Mouse (Mus musculus) 3T3-L1 (cell line): ENCODE data around the gene Igsf21.

Experiments used
- DNase-seq: peaks from one replicate; pipeline ENCODE4 v3.0.0-alpha.2; 2015; ENCODE audit warnings: low read depth, low spot score

The Igsf21 gene

GRCm38 (mm10) chr4:140196717-140197116 lies 49.9 kb downstream of the Igsf21 start:
- DNase-seq = no peak

- no peak for DNase-seq
Observed at GRCm38 (mm10) chr4:140192276-140193002, 54.1 kb downstream of the Igsf21 start.

GRCm38 (mm10) chr4:140189601-140190000 lies 57.0 kb downstream of the Igsf21 start:
- no peak for DNase-seq

- no peak for DNase-seq
Observed at GRCm38 (mm10) chr4:140188626-140189025, 58.0 kb downstream of the Igsf21 start.

- DNase-seq = no peak
Observed at GRCm38 (mm10) chr4:140187404-140188145, 59.0 kb downstream of the Igsf21 start.

GRCm38 (mm10) chr4:140179576-140179975 lies 67.0 kb downstream of the Igsf21 start:
- DNase-seq = no peak

DNA sequence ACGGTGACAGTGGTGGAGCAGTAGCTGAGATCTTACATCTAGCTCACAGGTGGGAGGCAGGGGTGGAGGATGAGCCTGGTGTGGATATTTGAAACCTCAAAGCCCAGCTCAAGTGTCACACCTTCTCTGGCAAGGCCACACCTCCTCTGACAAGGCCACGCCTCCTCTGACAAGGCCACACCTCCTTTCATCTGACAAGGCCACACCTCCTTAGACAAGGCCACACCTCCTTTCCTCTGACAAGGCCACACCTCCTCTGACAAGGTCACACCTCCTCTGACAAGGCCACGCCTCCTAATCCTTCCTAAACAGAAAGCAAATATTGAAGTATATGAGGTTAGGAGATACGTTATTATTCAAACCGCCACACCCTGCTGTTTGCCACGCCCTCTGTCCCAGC lies 69.5 kb downstream of the Igsf21 start:
- no peak for DNase-seq

DNA sequence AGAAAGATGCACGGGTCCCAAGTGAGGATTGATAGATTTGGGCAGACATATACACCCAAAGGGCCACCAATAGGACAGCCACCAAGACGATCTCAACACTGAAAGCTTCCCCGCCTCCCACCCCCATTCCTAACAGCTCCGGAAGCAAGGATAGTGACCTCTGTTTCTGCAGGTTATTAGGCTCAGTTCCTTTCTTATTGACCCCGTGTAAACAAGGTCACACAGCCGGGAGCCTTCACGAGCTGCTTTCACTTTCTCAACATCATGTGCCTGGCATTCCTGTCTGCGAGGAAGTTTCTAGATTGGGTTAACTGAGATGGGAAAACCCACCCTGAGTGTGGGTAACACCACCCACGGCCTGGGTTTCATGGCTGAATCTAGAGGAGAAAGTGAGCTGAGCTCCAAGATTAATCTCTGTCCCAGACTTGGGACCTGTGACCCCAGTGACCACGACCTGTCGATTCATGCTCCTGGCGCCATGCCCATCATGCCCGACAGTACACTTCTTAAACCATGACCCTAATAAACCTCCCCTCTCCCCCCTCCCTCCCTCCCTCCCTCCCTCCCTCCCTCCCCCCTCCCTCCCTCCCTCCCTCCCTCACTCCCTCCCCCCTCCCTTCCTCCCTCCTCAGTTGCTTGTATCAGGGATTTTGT lies 72.7 kb downstream of the Igsf21 start:
- DNase-seq = no peak

DNA sequence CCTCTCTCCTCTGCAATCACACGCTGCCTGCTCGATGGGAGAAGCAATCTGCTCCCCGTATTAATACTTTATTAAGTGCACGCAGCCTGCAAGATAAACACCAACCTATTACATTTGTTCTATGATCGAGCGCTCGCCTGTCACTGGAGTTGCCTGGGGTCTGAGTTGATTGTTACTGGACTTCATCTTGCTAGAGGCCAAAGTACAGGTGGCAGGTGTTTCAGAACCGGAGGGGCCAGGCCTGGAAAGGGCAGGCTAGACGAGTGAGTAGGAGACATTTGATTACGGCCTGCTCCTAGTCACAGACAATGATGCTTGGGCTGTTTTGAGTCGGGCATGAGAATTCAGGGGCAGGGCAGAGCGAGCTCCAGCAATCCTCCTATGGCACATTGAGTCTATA lies 73.5 kb downstream of the Igsf21 start:
- DNase-seq = no peak

DNA sequence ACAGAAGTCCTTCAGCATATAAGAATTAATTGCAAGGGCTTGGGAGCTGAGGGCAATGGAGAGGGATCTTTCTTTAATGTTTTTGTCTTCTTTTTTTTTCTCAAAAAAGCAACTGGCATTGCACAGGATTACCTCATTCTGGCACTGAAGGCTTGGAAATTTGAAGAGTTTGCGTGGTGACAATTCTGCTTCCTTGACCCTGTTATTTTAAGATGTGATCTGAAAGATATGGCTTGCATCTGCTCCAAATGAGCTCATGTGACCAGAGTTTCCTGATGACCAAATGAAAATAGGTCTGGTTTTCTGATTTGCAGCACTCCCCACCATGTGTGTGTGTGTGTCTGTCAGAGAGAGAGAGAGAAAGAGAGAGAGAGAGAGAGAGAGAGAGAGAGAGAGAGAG lies 74.7 kb downstream of the Igsf21 start:
- no peak for DNase-seq

- DNase-seq = no peak
Observed at GRCm38 (mm10) chr4:140171189-140171588, 75.4 kb downstream of the Igsf21 start.

- no peak for DNase-seq
Observed at GRCm38 (mm10) chr4:140165851-140166250, 80.7 kb downstream of the Igsf21 start.

GRCm38 (mm10) chr4:140164662-140165061 lies 81.9 kb downstream of the Igsf21 start:
- DNase-seq = no peak

DNA sequence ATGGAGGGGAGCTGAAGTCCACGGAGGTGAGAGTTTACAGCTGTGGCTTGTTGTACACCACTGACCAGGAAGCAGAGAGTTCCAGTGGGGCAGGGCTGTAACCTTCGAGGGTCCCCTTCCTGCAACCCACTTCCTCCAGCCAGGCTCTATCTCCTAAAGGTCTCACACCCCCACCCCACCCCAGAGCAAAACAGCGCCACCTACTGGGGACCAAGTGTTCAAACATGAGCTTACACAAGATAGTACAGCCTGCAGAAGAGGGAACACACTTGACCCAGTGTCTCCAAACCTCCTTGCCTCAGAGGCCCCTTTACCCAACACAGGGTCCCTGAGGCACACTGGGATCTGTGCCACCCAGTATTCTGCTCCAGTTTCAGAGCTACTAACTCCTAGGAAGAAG lies 87.0 kb downstream of the Igsf21 start:
- DNase-seq = no peak

DNA sequence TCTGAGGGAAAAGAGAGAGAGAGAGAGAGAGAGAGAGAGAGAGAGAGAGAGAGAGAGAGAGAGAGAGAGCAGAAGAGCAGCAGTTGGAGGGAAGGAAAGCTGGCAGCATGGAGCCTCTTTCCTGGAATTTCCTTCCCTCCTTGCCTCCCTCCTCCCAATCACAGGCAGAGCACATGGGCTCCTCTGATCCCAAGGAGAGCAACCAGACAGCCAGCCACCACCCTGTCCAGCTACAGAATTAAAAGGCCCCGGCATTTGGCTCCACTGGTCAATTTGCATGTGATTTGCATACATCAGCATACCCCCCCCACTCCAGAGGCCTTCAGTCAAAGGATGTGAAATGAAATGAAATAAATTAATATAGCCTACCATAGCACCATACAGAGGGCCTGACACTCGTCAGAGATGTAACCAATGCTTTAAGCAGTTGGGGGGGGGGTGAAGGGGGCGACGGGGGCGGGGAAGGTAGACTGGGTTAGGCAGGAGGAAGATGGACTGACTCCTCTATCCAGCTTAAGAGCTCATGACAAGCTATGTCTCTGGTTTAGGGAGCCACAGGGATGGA lies 91.6 kb downstream of the Igsf21 start:
- no peak for DNase-seq

DNA sequence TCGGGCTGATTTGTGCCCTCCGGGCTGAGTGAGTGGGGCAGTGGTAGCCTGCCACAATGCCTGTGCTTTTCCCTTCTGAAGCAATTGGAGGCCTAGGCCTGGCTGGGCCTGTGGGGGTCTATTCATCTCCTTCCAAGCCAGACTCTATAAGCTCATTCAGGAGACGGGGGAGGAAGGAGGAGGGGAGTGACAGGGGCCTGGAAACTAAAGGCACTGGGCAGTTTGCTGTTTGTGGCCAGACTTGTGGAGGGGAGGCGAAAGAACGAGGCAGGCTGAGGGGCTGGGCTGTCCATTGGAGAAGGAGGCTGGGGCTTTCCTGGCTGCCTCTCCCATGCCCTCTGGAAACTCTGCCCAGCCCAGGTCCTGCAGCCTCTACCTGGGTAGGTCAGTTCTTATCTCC lies 92.1 kb downstream of the Igsf21 start:
- DNase-seq = no peak

DNA sequence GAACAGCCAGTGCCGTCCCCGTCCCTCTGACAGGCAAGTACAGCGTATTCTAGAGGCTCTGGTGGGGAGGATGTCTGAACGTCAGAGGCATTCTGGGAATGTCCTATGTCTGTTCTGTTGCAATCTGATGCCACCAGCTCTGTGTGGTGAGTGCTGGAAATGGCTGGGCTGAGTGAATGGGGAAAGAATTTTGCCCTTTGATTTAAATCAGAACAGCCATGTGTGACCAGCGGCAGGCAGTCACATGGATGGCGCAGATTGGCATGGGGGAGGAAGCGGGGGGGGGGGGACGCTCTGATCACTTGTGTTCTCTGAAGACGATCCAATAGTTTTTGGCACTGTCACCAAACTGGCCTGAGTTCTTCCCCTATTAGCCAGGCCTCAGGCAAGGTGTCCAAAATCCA lies 92.9 kb downstream of the Igsf21 start:
- DNase-seq = no peak

DNA sequence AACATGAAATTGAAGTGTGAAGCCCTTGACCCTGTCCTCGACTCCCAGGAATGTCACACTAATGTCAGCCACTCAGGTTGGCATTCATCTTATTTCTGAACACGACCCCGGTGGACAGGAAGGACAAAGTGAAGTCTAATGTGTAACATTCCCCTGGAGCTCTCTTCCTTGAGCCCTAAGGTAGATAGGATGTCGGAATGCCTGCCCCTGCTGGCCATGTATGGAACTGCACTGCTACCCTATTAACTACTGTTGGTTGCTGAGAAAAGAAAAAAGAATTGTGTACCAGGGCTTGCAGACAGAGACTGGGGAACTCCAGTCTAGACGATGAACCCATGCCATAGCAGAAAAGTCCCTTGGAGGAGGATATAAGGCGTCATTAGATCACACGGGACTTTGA lies 93.5 kb downstream of the Igsf21 start:
- DNase-seq = peak; percentile 42

DNA sequence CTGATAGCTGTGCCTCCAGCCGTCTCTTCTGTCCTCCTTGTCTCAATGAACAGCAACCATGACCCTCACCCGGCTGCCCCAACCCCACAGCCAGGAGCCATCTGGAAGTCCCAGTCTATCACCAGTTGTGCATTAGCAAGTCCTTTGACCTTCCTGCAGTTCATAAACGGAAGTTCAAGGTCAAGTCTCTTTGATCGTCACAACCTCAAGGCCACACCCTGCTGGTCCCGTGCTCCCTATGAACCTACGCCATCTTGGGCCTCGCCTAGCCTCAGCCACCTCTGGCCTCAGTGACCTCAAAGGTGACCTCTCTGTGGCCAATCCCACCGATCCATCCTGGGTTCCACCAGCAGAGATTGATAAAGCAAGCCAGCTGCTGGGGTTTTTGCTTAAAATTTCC lies 96.9 kb downstream of the Igsf21 start:
- DNase-seq = no peak

DNA sequence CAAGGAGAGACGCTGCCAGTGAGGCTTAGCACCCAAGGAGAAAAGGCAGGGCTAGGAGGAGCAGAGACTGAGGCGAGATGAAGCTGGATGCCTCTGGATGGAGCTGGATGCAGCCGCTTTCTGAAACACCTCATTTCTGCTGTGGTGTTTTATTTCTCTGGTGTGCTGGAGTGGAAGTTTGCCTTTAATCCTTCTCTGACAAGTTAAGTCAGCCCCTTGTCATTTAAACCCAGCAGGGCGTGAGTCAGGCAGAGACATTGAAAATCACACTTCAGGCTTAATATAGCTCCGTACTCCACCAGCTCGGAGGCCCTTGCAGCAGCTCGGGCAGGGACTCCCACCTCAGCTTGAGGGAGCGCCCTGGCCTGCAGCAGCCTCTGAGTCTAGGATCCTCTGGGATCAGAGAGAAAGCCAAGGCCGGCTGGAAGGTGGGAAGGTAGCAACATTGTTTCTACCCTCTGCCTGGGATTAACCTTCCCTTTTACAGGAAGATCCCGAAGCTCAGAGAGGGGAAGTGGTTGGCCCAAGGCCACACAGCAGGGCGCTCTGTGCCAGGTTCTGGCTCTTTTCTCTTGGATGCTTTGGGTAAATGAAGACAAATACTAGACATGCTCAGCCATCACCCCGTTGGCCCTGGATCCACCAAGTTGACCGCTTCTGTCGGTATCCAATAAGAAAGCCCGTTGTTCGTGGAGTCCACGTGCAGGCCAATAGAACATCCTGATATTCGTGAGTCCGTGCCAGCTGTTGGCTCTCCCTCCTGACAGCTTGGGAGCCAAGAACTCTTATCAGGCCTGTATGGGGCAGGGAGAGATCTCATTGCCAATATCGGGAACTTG lies 98.5 kb downstream of the Igsf21 start:
- DNase-seq = no peak

DNA sequence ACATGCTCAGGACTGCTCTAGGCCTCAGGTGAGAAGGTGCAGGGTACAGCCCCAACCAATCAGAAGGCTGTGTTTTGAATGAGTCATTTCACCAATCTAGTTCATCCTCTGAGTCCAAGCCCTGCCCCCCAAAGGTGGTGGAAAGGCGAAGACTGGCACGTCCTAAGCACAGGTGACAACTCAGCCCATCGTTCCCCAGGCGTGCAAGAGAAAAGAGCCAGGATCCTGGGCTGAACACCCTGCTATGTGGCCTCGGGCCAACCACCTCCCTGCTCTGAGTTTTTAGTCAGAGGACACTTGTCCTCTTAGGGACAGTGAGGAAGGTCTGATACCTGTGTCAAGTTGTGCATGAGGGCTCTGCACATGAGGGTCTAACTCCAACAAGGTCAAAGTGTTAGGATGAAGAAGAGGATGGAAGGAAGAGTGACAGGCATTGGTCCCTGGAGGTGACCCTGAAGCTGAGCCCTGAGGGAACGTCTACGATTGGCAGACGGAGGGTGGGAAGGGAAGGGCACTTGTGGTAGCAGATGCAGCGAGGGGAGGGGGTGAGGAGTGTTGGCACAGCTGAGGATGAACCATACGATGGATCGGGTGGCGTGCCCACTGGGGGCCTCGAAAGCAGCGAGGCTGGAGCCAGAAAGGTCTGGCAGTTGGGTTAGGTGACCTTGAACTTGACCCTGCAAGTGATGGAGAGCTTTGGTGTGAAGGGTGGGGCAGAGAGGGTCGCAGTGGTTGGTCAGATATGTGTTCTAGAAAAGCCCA lies 99.3 kb downstream of the Igsf21 start:
- no peak for DNase-seq
